Mouse (Mus musculus) myocyte (in vitro differentiated cells): ENCODE data around the gene Cyb5r1. TPM values are rescaled to one million over a fixed set of nuclear protein-coding genes. Genes with fewer than 3 reads are reported as not detected.
"Not testable (repeated sequence)": the region's sequence is repeated elsewhere in the genome, so short reads cannot be mapped to it uniquely, and the experiment has no call there.

Experiments
- H3K27me3 ChIP-seq: one replicate; pipeline ENCODE4 v1.6.1; 2011; ENCODE audit not compliant: control insufficient read depth, insufficient read depth, insufficient read length
- H3K36me3 ChIP-seq: one replicate; pipeline ENCODE4 v1.6.1; 2011; ENCODE audit not compliant: control insufficient read depth, insufficient read depth
- H3K4me2 ChIP-seq: one replicate; pipeline ENCODE4 v1.6.1; 2011; ENCODE audit warnings: low read depth, control low read depth
- H3K4me3 ChIP-seq: one replicate; pipeline ENCODE4 v1.5.1; 2011; ENCODE audit warnings: mild to moderate bottlenecking, control low read depth, moderate library complexity
- H3K79me2 ChIP-seq: one replicate; pipeline ENCODE4 v1.6.1; 2011; ENCODE audit not compliant: control insufficient read depth, insufficient read depth
- H3ac ChIP-seq: one replicate; pipeline ENCODE4 v1.6.1; 2011; ENCODE audit not compliant: control insufficient read depth, insufficient read length
- CEBPB ChIP-seq: IDR thresholded peaks from 2 replicates; pipeline ENCODE4 v1.6.1; 2011; ENCODE audit warnings: mild to moderate bottlenecking, moderate library complexity; ENCODE audit not compliant: poor library complexity, insufficient read depth, severe bottlenecking
- E2F4 ChIP-seq: IDR thresholded peaks from one replicate; pipeline ENCODE4 v1.6.1; 2011; ENCODE audit warnings: mild to moderate bottlenecking, control low read depth, moderate library complexity; ENCODE audit not compliant: insufficient read depth
- MAX ChIP-seq: IDR thresholded peaks from one replicate; pipeline ENCODE4 v1.6.1; 2011; ENCODE audit warnings: low read depth, mild to moderate bottlenecking, control low read depth
- MYOG ChIP-seq, 3 experiments: IDR thresholded peaks; one replicate each; pipeline ENCODE4 v1.6.1; 2011; ENCODE audit warnings: control low read depth in 2 of 3, low read depth in 2 of 3, mild to moderate bottlenecking in 2 of 3; ENCODE audit not compliant: insufficient read length in 2 of 3, control insufficient read depth in 1 of 3, insufficient read depth in 1 of 3
- POLR2A ChIP-seq: IDR thresholded peaks from one replicate; pipeline ENCODE4 v1.6.1; 2011; ENCODE audit warnings: low read depth, mild to moderate bottlenecking, control low read depth, moderate library complexity; ENCODE audit not compliant: insufficient read length
- POLR2AphosphoS2 ChIP-seq: IDR thresholded peaks from one replicate; pipeline ENCODE4 v1.6.1; 2011; ENCODE audit warnings: low read depth, control low read depth; ENCODE audit not compliant: insufficient read length
- REST ChIP-seq: IDR thresholded peaks from one replicate; pipeline ENCODE4 v1.6.1; 2011; ENCODE audit warnings: mild to moderate bottlenecking, control low read depth, moderate library complexity; ENCODE audit not compliant: insufficient read depth, insufficient read length
- SRF ChIP-seq: IDR thresholded peaks from one replicate; pipeline ENCODE4 v1.6.1; 2011; ENCODE audit warnings: low read depth; ENCODE audit not compliant: control insufficient read depth, insufficient read length
- TCF12 ChIP-seq: IDR thresholded peaks from one replicate; pipeline ENCODE4 v1.6.1; 2011; ENCODE audit warnings: mild to moderate bottlenecking, control low read depth; ENCODE audit not compliant: poor library complexity, insufficient read depth, severe bottlenecking
- TCF3 ChIP-seq: IDR thresholded peaks from one replicate; pipeline ENCODE4 v1.6.1; 2011; ENCODE audit warnings: low read depth, control low read depth; ENCODE audit not compliant: insufficient read length
- USF1 ChIP-seq: IDR thresholded peaks from one replicate; pipeline ENCODE4 v1.6.1; 2011; ENCODE audit warnings: low read depth, mild to moderate bottlenecking, control low read depth, moderate library complexity
- polyA plus RNA-seq: library from polyadenylated mRNA; unstranded; fragments of >200 nt; fragmentation: generic; extraction: Trizol; gene quantifications from one replicate; pipeline ENCODE4 v1.2.1, GENCODE M21; 2012; ENCODE audit warnings: missing spikeins

Gene Cyb5r1
- polyA plus RNA-seq, 1 experiment: 452 TPM

GRCm38 (mm10) chr1:134445418-134445817 is 40.1 kb downstream of the Cyb5r1 start:
- Histone ChIP-seq H3K79me2 (no peaks in the 10 kb centered on the region), H3K4me3 (no peak overlapping the region), H3K36me3 (no peaks in the 10 kb centered on the region), H3K27me3 (no peaks in the 10 kb centered on the region), H3ac (no peak overlapping the region), H3K4me2 (no peak overlapping the region)
- no peak for TF ChIP-seq CEBPB
- no peak for TF ChIP-seq MYOG (IDR thresholded peaks at IDR 0.05; ENCODE audit: control insufficient read depth in 1 of 3, insufficient read depth in 1 of 3, insufficient read length in 2 of 3, low read depth in 2 of 3)
- TF ChIP-seq TCF12: no peak
- no peak for TF ChIP-seq TCF3
- no peak for TF ChIP-seq MAX
- TF ChIP-seq USF1: no peak
- TF ChIP-seq E2F4: no peak
- TF ChIP-seq SRF: no peak

GRCm38 (mm10) chr1:134448537-134448936 is 43.2 kb downstream of the Cyb5r1 start:
- not testable (repeated sequence) for H3K4me3 ChIP-seq, H3K79me2 ChIP-seq, H3K4me2 ChIP-seq, H3ac ChIP-seq, H3K27me3 ChIP-seq, H3K36me3 ChIP-seq

- H3K27me3 ChIP-seq: no peaks in the 10 kb centered on the region
- H3K4me2 ChIP-seq: no peak overlapping the region
- H3K4me3 ChIP-seq: no peak overlapping the region
- TF ChIP-seq POLR2A: no peak
- TF ChIP-seq TCF12: no peak
- TF ChIP-seq USF1: no peak
- TF ChIP-seq TCF3: no peak
- no peak for TF ChIP-seq MYOG (IDR thresholded peaks at IDR 0.05; ENCODE audit: control insufficient read depth in 1 of 3, insufficient read depth in 1 of 3, insufficient read length in 2 of 3, low read depth in 2 of 3)
- TF ChIP-seq SRF: no peak
- no peak for TF ChIP-seq E2F4
- TF ChIP-seq REST: no peak
- no peak overlapping the region for H3ac ChIP-seq
- H3K36me3 ChIP-seq: no peaks in the 10 kb centered on the region
- H3K79me2 ChIP-seq: no peaks in the 10 kb centered on the region
Observed at GRCm38 (mm10) chr1:134450201-134450600, 44.8 kb downstream of the Cyb5r1 start.

GRCm38 (mm10) chr1:134450986-134451385 is 45.6 kb downstream of the Cyb5r1 start:
- peak; percentile 59 for TF ChIP-seq SRF
- no peak for TF ChIP-seq TCF3
- peaks cover 4% of the 10 kb centered on the region for H3K79me2 ChIP-seq
- H3K27me3 ChIP-seq: no peaks in the 10 kb centered on the region

GRCm38 (mm10) chr1:134454904-134455824 is 49.8 kb downstream of the Cyb5r1 start, which contains the start of gene Klhl12:
Gene Klhl12, plus strand, starts transcription at chr1:134455531.
- no peaks in the 10 kb centered on the region for H3K27me3 ChIP-seq
- H3K4me2 ChIP-seq: peak within 1 kb of the TSS; percentile 90
- H3K4me3 ChIP-seq: peak within 1 kb of the TSS; percentile 70
- peaks cover 12% of the 10 kb centered on the region for H3K79me2 ChIP-seq
- H3K36me3 ChIP-seq: no peaks in the 10 kb centered on the region
- H3ac ChIP-seq: peak within 1 kb of the TSS; percentile 89
- TF ChIP-seq TCF3 (no peak), POLR2AphosphoS2 (peak; percentile 90), REST (no peak), MAX (no peak), TCF12 (no peak), CEBPB (peak; percentile 67; the same call in 1 of the 2 replicates), E2F4 (no peak), POLR2A (peak; percentile 89)

More at GRCm38 (mm10) chr1:134450986-134451385, 45.6 kb downstream of the Cyb5r1 start:
- no peak overlapping the region for H3K4me2 ChIP-seq
- no peak overlapping the region for H3ac ChIP-seq
- H3K36me3 ChIP-seq: no peaks in the 10 kb centered on the region
- H3K4me3 ChIP-seq: no peak overlapping the region

- Histone ChIP-seq H3ac (peak overlapping the region; percentile 89), H3K36me3 (peaks cover 6% of the 10 kb centered on the region), H3K27me3 (no peaks in the 10 kb centered on the region), H3K4me3 (peak overlapping the region; percentile 70), H3K79me2 (peaks cover 12% of the 10 kb centered on the region), H3K4me2 (peak overlapping the region; percentile 82)
- TF ChIP-seq REST: no peak
- no peak for TF ChIP-seq USF1
- no peak for TF ChIP-seq MAX
- no peak for TF ChIP-seq POLR2A
- TF ChIP-seq E2F4: no peak
- no peak for TF ChIP-seq TCF12
- no peak for TF ChIP-seq CEBPB
Observed at GRCm38 (mm10) chr1:134456060-134456459, 50.7 kb downstream of the Cyb5r1 start.
